Mouse (Mus musculus) ES-Bruce4 (cell line): ENCODE measurements at regions not wholly inside any gene's neighbourhood (a gene's known extent, or its start where the extent isn't known, plus 50 kb on each side); places are given as distances from the start of the nearest gene placed in this dataset.

Experiments
- H3K27ac ChIP-seq: 2 replicates; pipeline ENCODE4 v1.5.1; 2012; ENCODE audit warnings: low read length, inconsistent platforms; ENCODE audit not compliant: insufficient read depth
- H3K27me3 ChIP-seq: 2 replicates; pipeline ENCODE4 v1.6.1; 2012; ENCODE audit warnings: mild to moderate bottlenecking, low read length, inconsistent platforms; ENCODE audit not compliant: control insufficient read depth, poor library complexity, insufficient read depth, severe bottlenecking
- H3K36me3 ChIP-seq: 2 replicates; pipeline ENCODE4 v1.6.1; 2012; ENCODE audit warnings: inconsistent platforms, mild to moderate bottlenecking, low read length, moderate library complexity; ENCODE audit not compliant: control insufficient read depth, poor library complexity, insufficient read depth, severe bottlenecking
- H3K4me1 ChIP-seq: one replicate; pipeline ENCODE4 v1.8.1; 2011; ENCODE audit warnings: low read length; ENCODE audit not compliant: control insufficient read depth, insufficient read depth
- H3K4me3 ChIP-seq: 2 replicates; pipeline ENCODE4 v1.5.1; 2011; ENCODE audit warnings: low read depth, mild to moderate bottlenecking, low read length
- H3K9ac ChIP-seq: 2 replicates; pipeline ENCODE4 v1.6.1; 2012; ENCODE audit warnings: low read depth, mild to moderate bottlenecking, inconsistent platforms; ENCODE audit not compliant: poor library complexity, severe bottlenecking
- H3K9me3 ChIP-seq: replicated peaks from 2 replicates; pipeline ENCODE4 v1.6.1; 2012; ENCODE audit warnings: mild to moderate bottlenecking, low read length, inconsistent platforms; ENCODE audit not compliant: control insufficient read depth, poor library complexity, insufficient read depth, severe bottlenecking
- CTCF ChIP-seq: IDR thresholded peaks from one replicate; pipeline ENCODE4 v1.8.1; 2011; ENCODE audit warnings: low read depth, low read length
- EP300 ChIP-seq: IDR thresholded peaks from 2 replicates; pipeline ENCODE4 v1.6.1; 2011; ENCODE audit warnings: low read depth, low read length; ENCODE audit not compliant: insufficient read depth
- POLR2A ChIP-seq: IDR thresholded peaks from one replicate; pipeline ENCODE4 v1.8.1; 2011; ENCODE audit warnings: low read length; ENCODE audit not compliant: insufficient read depth

DNA sequence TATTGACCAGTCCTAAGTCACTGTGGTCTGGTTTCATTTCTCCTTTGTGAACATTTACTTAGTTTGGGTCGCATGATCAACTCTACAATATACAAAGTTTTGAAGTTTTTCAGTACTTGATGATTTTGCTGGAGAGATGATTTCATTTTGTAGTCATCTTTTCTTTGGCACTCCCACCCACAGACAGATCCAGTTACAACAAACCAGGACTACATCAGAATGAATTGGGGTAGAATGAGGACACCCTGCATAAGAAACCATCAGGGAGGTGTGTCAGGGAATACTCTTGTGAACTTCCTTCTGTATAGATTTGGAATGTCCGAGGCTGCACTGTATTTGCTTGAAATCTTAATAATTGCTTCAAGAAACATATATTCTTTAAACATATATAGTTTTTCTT is 59.5 kb upstream of the Mmadhc start:
- Histone ChIP-seq H3K36me3 (no peaks in the 10 kb centered on the region), H3K4me1 (no peaks in the 10 kb centered on the region), H3K27ac (no peak overlapping the region), H3K27me3 (no peaks in the 10 kb centered on the region), H3K9ac (no peak overlapping the region), H3K9me3 (no peaks in the 10 kb centered on the region), H3K4me3 (no peak overlapping the region)
- TF ChIP-seq POLR2A: no peak
- TF ChIP-seq CTCF: no peak
- TF ChIP-seq EP300: no peak

DNA sequence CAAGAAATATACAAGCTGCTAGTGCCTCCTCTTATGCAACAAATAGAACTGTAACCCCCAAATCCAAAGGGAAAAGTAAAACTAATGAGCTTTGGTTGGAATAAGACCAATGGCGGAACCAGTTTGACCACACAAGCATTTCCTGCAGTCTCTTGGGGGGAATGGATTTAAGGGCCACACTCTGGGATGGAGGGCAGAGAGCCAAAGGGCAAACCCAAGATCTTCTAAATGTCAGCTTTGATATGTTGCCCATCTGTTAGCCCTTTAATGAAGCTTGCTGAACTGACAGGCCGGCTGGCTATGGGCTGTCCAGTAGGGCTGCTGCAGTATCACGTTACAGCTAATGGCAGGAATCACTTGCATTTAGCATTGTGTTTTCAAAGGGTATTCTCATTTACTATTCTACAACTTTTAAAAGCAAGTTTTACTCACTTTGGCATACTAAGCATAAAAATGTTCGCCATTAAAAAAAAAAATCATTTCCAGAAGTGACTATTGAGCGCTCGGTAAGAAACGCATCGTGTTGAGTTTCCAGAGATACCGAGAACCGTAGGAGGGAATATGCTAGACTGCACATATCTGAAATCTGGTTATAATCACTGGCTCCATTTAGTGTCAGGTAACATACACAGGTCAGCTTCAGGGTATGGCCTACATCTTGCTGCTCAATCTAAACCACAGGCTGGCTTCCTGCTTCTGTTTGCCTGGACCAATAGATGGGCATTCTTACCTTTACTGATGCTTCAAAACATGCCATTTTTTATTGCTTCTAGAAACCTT is 51.1 kb upstream of the Mmadhc start:
- Histone ChIP-seq H3K9me3 (no peaks in the 10 kb centered on the region), H3K4me3 (no peak overlapping the region), H3K4me1 (no peaks in the 10 kb centered on the region), H3K27me3 (no peaks in the 10 kb centered on the region), H3K9ac (no peak overlapping the region), H3K27ac (no peak overlapping the region), H3K36me3 (no peaks in the 10 kb centered on the region)
- no peak for TF ChIP-seq CTCF
- TF ChIP-seq POLR2A: no peak
- TF ChIP-seq EP300: no peak
